Mouse (Mus musculus): ENCODE data around the gene Car3. TPM values are rescaled to one million over a fixed set of nuclear protein-coding genes. Genes with fewer than 3 reads are reported as not detected.

Car3 gene
- polyA plus RNA-seq, 1 experiment from 2014 or later = 39.1 TPM

- Histone ChIP-seq H3K36me3 (no peaks in the 10 kb centered on the region), H3K9ac (peak overlapping the region; percentile 73), H3K27me3 (no peaks in the 10 kb centered on the region), H3K4me3 (replicated peaks) (peak overlapping the region; percentile 22), H3K4me2 (peak overlapping the region; percentile 64), H3K27ac (peak overlapping the region; percentile 98), H3K9me3 (replicated peaks) (no peaks in the 10 kb centered on the region), H3K4me1 (replicated peaks) (peaks cover 66% of the 10 kb centered on the region)
- 20% methylated on average over 7 of the region's 7 CpGs for WGBS (ENCODE audit: insufficient replicate concordance)
- ATAC-seq (ENCODE audit: low read depth) = peak; percentile 86
- DNase-seq = peak; percentile 76
Measured at GRCm38 (mm10) chr3:14877251-14877909, 14.1 kb downstream of the Car3 start.

DNA sequence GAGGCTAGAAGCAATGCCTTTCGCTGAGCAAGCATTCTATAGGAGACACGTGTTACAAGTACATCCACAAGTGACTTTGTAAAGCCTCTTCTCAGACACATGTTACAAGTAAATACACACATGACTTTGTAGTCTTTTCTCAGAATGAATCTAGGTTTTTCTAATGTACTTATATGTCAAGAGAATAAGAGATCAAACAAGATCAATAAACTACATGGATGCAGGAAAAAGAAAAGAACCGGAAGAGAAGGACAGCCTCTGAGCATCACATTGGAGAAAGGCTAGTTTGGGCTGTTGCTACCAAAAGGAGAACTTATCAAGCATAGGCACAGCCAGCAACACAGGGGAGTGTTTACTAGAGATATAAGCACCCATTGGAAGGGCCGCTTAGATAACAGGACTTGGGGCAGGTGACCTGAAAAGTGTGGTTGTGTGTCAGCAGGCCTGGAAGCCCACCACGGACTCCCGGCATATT is 15.5 kb downstream of the Car3 start:
- Histone ChIP-seq H3K4me2 (peak overlapping the region; percentile 64), H3K27ac (peak overlapping the region; percentile 98), H3K4me3 (replicated peaks) (peak overlapping the region; percentile 34), H3K9ac (peak overlapping the region; percentile 73), H3K4me1 (replicated peaks) (peaks cover 74% of the 10 kb centered on the region), H3K36me3 (no peaks in the 10 kb centered on the region), H3K27me3 (no peaks in the 10 kb centered on the region), H3K9me3 (replicated peaks) (no peaks in the 10 kb centered on the region)
- DNase-seq (peak; percentile 84), ATAC-seq (ENCODE audit: low read depth) (peak; percentile 88)
- 15% methylated on average over 6 of the region's 6 CpGs for WGBS (ENCODE audit: insufficient replicate concordance)

DNA sequence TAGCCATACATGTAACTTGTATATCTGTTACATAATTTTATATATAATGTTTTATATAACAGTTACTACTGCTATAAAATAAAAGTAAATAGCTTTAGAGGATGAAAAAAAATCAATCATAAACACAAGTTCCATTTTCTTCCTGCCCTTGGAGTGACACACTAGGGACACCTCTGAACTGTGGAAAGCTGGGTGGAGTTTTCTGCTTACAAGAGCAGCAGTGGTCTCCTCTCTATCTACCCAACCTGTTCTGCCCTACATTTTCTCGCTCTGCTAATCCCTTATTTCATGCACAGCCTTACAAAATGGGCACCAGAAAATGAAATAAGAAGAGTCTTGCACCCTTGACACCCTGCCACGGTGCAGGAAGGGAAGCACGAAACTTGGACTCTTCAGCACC is 16.0 kb downstream of the Car3 start:
- H3K27me3 ChIP-seq = no peaks in the 10 kb centered on the region
- H3K9ac ChIP-seq = peak overlapping the region; percentile 60
- peak overlapping the region; percentile 3 for H3K4me3 ChIP-seq (replicated peaks)
- 27% methylated on average over 3 of the region's 3 CpGs for WGBS (ENCODE audit: insufficient replicate concordance)
- peak overlapping the region; percentile 98 for H3K27ac ChIP-seq
- DNase-seq = no peak
- no peaks in the 10 kb centered on the region for H3K9me3 ChIP-seq (replicated peaks)
- peak overlapping the region; percentile 64 for H3K4me2 ChIP-seq
- peaks cover 76% of the 10 kb centered on the region for H3K4me1 ChIP-seq (replicated peaks)
- no peaks in the 10 kb centered on the region for H3K36me3 ChIP-seq
- peak; percentile 50 for ATAC-seq (ENCODE audit: low read depth)

DNA sequence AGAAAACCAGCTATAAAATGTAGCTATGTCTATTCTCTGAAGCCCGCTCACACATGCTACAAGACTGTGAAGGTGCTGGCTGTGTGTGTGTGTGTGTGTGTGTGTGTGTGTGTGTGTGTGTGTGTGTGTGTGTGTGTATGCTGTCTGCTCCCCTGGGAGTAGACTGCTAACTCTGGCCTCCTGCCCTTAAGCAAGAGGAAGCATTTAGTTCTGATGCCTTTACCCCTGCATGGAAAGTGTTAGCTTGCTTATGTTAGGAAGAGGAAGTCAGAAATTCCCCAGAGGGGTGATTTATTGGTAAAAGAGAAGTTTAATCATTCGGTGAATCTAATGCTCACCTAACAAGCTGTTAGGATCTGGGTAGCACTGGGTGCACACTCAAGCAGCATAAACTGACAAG is 17.0 kb downstream of the Car3 start:
- H3K27ac ChIP-seq = peak overlapping the region; percentile 98
- peak overlapping the region; percentile 56 for H3K9ac ChIP-seq
- H3K4me3 ChIP-seq (replicated peaks) = no peak overlapping the region
- no peaks in the 10 kb centered on the region for H3K36me3 ChIP-seq
- ATAC-seq (ENCODE audit: low read depth) (no peak), DNase-seq (no peak)
- no peak overlapping the region for H3K4me2 ChIP-seq
- peaks cover 77% of the 10 kb centered on the region for H3K4me1 ChIP-seq (replicated peaks)
- H3K9me3 ChIP-seq (replicated peaks) = no peaks in the 10 kb centered on the region
- H3K27me3 ChIP-seq = no peaks in the 10 kb centered on the region
- 34% methylated on average over 2 of the region's 2 CpGs for WGBS (ENCODE audit: insufficient replicate concordance)

DNA sequence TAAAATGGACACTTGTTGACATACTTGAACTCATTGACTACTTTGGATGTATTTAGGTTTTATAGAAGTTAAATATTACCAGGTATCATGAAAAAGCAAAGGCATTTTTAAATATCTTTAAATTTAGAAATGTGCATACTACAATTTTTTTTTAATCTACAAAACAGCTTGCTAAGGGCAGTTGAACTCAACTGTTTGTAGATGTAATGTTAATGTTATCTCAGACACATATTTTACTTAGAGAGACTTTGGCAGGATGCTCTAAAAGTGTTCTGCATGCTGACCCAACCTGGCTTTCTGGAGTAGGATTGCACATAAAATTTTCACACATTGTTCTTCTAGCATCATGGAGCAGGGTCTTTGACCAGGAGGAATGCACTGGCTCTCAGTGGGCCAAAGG is 18.7 kb downstream of the Car3 start:
- Histone ChIP-seq H3K27ac (peak overlapping the region; percentile 91), H3K9ac (peak overlapping the region; percentile 55), H3K27me3 (no peaks in the 10 kb centered on the region), H3K4me3 (replicated peaks) (no peak overlapping the region), H3K4me2 (no peak overlapping the region), H3K36me3 (no peaks in the 10 kb centered on the region), H3K9me3 (replicated peaks) (no peaks in the 10 kb centered on the region), H3K4me1 (replicated peaks) (peaks cover 65% of the 10 kb centered on the region)
- ATAC-seq (ENCODE audit: low read depth) = no peak
- no peak for DNase-seq

DNA sequence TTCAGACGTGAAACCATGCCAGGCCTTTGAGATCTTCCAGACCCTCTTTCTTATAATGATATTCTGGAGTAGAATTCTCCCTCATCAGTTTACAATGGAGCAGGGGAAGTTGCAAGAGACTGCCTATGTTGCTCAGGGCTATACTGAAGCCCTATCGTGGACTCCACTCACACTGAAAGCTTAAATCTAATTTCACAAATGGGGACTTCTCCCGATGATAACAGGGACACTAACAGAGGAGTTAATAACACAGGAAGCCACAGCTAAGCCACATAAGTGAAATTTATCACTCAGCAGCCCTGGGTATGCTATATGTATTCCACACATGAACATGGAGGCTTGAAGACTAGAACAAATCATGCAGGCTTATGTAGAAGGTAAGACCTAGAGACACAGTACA is 19.4 kb downstream of the Car3 start:
- ATAC-seq (ENCODE audit: low read depth) = no peak
- Histone ChIP-seq H3K9me3 (replicated peaks) (no peaks in the 10 kb centered on the region), H3K9ac (peak overlapping the region; percentile 49), H3K4me3 (replicated peaks) (no peak overlapping the region), H3K4me1 (replicated peaks) (peaks cover 61% of the 10 kb centered on the region), H3K27ac (peak overlapping the region; percentile 91), H3K4me2 (peak overlapping the region; percentile 15), H3K27me3 (no peaks in the 10 kb centered on the region), H3K36me3 (peaks cover 6% of the 10 kb centered on the region)
- no peak for DNase-seq
- 22% methylated on average over 3 of the region's 3 CpGs for WGBS (ENCODE audit: insufficient replicate concordance)

DNA sequence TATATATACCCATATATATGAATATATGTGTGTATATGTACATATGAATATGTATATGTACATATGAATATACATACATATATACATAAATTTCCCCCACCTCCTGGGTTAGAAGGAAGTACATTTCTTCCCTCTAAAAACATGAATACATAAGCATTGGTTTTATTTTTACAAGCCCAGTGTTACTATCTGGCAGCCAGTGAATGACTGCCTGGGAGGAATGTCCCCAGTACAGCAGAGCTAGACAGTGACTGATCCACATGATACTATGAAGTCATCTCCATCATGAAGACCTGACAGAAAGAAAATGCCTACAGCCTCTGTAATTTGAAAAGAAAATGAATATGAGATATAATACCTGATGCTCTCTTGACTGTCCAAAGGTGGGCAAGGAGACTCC is 21.5 kb downstream of the Car3 start:
- H3K27me3 ChIP-seq = no peaks in the 10 kb centered on the region
- H3K4me1 ChIP-seq (replicated peaks) = peaks cover 51% of the 10 kb centered on the region
- no peak for ATAC-seq (ENCODE audit: low read depth)
- peak overlapping the region; percentile 64 for H3K4me2 ChIP-seq
- peaks cover 26% of the 10 kb centered on the region for H3K36me3 ChIP-seq
- H3K27ac ChIP-seq = peak overlapping the region; percentile 99
- H3K4me3 ChIP-seq (replicated peaks) = peak overlapping the region; percentile 88
- peak overlapping the region; percentile 98 for H3K9ac ChIP-seq
- DNase-seq = no peak
- H3K9me3 ChIP-seq (replicated peaks) = no peaks in the 10 kb centered on the region

DNA sequence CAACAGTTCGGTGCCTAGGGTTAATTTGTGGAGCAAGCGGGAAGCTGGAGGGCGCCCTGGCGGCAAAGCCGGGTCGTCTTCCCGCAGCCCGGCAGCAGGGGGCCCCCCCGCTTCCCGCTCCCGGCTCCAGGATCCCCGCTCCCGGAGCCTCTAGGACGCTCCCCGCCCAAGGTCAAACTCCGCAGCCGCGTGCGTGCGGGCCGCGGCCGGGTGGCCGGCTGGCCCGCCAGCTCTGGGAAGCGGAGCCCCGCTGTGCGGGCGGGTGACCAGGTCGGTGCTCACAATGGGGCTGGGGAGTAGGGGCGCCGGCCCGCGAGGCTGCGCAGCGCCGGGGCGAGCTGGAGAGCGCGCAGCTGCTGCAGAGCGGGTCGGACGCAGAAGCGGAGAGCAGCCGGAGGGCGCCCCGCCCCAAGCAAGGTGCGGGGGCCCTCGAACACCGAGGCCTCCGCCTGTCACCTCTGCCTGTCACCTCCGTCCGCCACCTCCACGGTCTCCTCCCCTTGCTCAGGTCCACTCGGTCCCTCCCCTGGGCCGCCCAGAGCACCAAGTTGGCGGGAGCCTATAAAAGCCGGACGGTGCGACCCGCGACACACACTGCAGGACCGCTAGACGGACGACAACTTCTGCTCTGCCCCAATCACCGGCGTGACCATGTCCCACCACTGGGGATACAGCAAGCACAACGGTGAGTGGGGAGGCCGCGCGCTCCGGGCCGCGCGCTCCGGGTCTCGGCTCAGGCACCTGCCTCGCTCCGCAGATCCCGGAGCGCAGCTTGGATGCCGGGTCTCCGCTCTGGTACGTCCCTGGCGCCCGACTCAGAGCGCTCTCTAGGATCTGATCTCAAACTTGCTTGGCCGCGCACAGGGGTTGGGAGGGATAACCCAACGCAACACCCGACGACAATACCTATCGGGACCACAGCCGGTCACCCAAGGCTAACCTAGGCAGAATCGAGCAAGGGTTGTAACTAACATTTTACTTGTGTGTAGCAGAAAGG is 23.1 kb downstream of the Car3 start, which contains the start of gene Car2:
Gene Car2 (plus strand): TSS at position 172 of the 997 bp plus-strand sequence.
- peaks cover 42% of the 10 kb centered on the region for H3K4me1 ChIP-seq (replicated peaks)
- H3K36me3 ChIP-seq = peaks cover 39% of the 10 kb centered on the region
- H3K27me3 ChIP-seq = no peaks in the 10 kb centered on the region
- H3K4me3 ChIP-seq (replicated peaks) = peak within 1 kb of the TSS; percentile 88
- H3K9ac ChIP-seq = peak within 1 kb of the TSS; percentile 98
- DNase-seq (peak; percentile 87), ATAC-seq (ENCODE audit: low read depth) (peak; percentile 93)
- WGBS (ENCODE audit: insufficient replicate concordance) = under 1% methylated on average over 94 of the region's 95 CpGs
- peak within 1 kb of the TSS; percentile 79 for H3K4me2 ChIP-seq
- peak within 1 kb of the TSS; percentile 99 for H3K27ac ChIP-seq
- no peaks in the 10 kb centered on the region for H3K9me3 ChIP-seq (replicated peaks)

GRCm38 (mm10) chr3:14887134-14887666 is 23.9 kb downstream of the Car3 start:
- no peak for ATAC-seq (ENCODE audit: low read depth)
- no peaks in the 10 kb centered on the region for H3K9me3 ChIP-seq (replicated peaks)
- H3K9ac ChIP-seq = peak overlapping the region; percentile 98
- peaks cover 41% of the 10 kb centered on the region for H3K4me1 ChIP-seq (replicated peaks)
- no peak for DNase-seq
- H3K4me3 ChIP-seq (replicated peaks) = peak overlapping the region; percentile 88
- H3K27ac ChIP-seq = peak overlapping the region; percentile 99
- H3K27me3 ChIP-seq = no peaks in the 10 kb centered on the region
- peak overlapping the region; percentile 79 for H3K4me2 ChIP-seq
- 6% methylated on average over 11 of the region's 11 CpGs for WGBS (ENCODE audit: insufficient replicate concordance)
- peaks cover 44% of the 10 kb centered on the region for H3K36me3 ChIP-seq

DNA sequence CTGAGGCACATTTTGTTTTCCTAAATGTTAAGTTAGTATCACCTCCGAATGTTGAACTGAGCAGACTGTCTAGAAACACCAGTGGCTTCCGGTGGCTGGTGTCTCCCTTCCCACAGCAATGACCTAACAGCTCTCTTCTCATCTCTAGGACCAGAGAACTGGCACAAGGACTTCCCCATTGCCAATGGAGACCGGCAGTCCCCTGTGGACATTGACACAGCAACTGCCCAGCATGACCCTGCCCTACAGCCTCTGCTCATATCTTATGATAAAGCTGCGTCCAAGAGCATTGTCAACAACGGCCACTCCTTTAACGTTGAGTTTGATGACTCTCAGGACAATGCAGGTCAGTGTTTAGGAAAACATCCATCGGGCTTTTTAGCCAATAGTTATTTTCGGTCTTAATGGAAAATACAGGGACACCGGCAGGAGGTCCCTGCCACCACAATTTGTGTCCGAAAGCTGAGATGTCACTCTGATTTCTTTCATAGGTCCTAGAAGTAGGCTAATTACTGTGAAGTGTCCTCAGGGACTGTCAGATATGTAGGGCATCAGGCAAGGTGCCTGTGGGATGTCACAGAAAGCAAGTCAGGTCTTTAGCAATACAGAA is 24.5 kb downstream of the Car3 start:
- H3K27me3 ChIP-seq = no peaks in the 10 kb centered on the region
- peak; percentile 53 for DNase-seq
- H3K9ac ChIP-seq = peak overlapping the region; percentile 98
- peak overlapping the region; percentile 99 for H3K27ac ChIP-seq
- peak overlapping the region; percentile 79 for H3K4me2 ChIP-seq
- H3K4me3 ChIP-seq (replicated peaks) = peak overlapping the region; percentile 88
- 21% methylated on average over 10 of the region's 10 CpGs for WGBS (ENCODE audit: insufficient replicate concordance)
- H3K36me3 ChIP-seq = peaks cover 49% of the 10 kb centered on the region
- H3K4me1 ChIP-seq (replicated peaks) = peaks cover 40% of the 10 kb centered on the region
- no peak for ATAC-seq (ENCODE audit: low read depth)
- H3K9me3 ChIP-seq (replicated peaks) = no peaks in the 10 kb centered on the region

- peaks cover 53% of the 10 kb centered on the region for H3K36me3 ChIP-seq
- no peaks in the 10 kb centered on the region for H3K9me3 ChIP-seq (replicated peaks)
- H3K4me1 ChIP-seq (replicated peaks) = peaks cover 36% of the 10 kb centered on the region
- H3K27me3 ChIP-seq = no peaks in the 10 kb centered on the region
- H3K4me3 ChIP-seq (replicated peaks) = peak overlapping the region; percentile 88
- H3K9ac ChIP-seq = peak overlapping the region; percentile 98
- H3K4me2 ChIP-seq = peak overlapping the region; percentile 79
- peak overlapping the region; percentile 99 for H3K27ac ChIP-seq
- WGBS (ENCODE audit: insufficient replicate concordance) = 54% methylated on average over 2 of the region's 2 CpGs
- DNase-seq (no peak), ATAC-seq (ENCODE audit: low read depth) (no peak)
Measured at GRCm38 (mm10) chr3:14888549-14888948, 25.2 kb downstream of the Car3 start.
